Mouse (Mus musculus): Measurements from ENCODE around the gene Brd1. TPM values are rescaled to one million over a fixed set of nuclear protein-coding genes. Genes with fewer than 3 reads are reported as not detected.

Gene Brd1
- total RNA-seq, 2 experiments from 2014 or later: 47.6 to 48.6 TPM

Other genes starting within 250 kb of the Brd1 start
- not detected for gene Zdhhc25, start 133.9 kb downstream of the Brd1 start, total RNA-seq (2021)
- gene Zbed4, start 17.4 kb upstream of the Brd1 start, total RNA-seq (2021): 10 to 100 TPM; 10.6 to 12.3 TPM
- gene Alg12, start 85.1 kb upstream of the Brd1 start, total RNA-seq (2021): 10 to 100 TPM; 10.3 to 12.3 TPM
- 10 to 100 TPM; 18.9 to 21.4 TPM for gene Creld2, start 85.4 kb upstream of the Brd1 start, total RNA-seq (2021)
- 10 to 100 TPM; 37.3 to 40.4 TPM for gene Pim3, start 128.0 kb upstream of the Brd1 start, total RNA-seq (2021)
- gene Ttll8, start 220.2 kb upstream of the Brd1 start, total RNA-seq (2021): 1 to 10 TPM in 1 of 2 experiments, under 1 TPM in 1; 0.81 to 1.7 TPM
- gene Mlc1, start 244.8 kb upstream of the Brd1 start, total RNA-seq (2021): 100 to 1,000 TPM; 100 to 105 TPM
- gene Mov10l1, start 248.7 kb upstream of the Brd1 start, total RNA-seq (2021): not detected